9 mouse cellular contexts compared by ENCODE assay signal in the genomic region with DNA sequence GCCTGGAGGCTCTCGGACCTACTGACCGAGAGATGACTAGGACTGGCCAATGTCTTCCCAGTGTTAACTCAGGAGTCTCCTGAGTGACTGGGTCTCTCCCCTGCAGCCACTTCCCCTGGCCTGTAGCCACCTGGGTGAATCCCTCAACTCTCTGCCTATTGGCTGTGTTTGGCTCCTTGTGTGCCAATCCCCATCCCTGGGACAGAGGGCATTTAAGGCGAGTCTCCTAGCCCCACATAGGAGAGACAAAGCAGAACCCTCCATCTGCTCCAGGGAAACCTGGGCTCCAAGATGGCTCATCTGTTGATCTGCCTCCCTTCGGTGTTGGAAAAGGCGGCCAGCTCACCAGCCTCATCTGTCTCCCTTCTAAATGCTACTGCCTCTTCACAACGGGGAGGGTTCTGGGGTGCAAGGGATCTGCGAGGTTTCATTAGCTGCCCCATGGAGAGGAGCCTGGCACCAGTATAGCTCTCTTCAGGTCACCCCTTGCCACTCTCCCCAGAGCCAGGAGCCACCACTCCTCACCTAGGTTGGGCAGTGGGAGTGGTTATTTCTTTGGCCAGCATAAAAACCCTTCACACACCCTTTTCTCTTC. TPM values are rescaled to one million over a fixed set of nuclear protein-coding genes. Genes with fewer than 3 reads are reported as not detected.
DNase-seq lines count a peak whose midpoint lies in the region; ATAC-seq and TF ChIP-seq lines count a peak whose summit lies in the region.
"Had no signal": no experiment of that assay in that cellular context is flagged by ENCODE, and none has a peak within 500 bp of the region (broad histone marks: within the 10 kb centered on the region; RNA-seq: fewer than 3 reads in every experiment).

No protein-coding gene starts in this region.

- H3K27me3 ChIP-seq in CH12.LX (replicated peaks), result peaks cover 75% of the 10 kb centered on the region
- peaks cover 62% of the 10 kb centered on the region for H3K27me3 ChIP-seq in forebrain, embryonic 10.5 days (ENCODE audit: poor library complexity, severe bottlenecking)
- no peaks in the 10 kb centered on the region for H3K27me3 ChIP-seq in limb, embryonic 15.5 days

- intact Hi-C loops in gastrocnemius, adult 2 months (cut with DNase I), result loop anchor here (5.0 kb wide), 1 partner anchor 34 kb away; no protein-coding TSS in a partner anchor
- intact Hi-C loops in gastrocnemius, postnatal 36 days (cut with DNase I), result loop anchor here (5.0 kb wide), 2 partner anchors 34 to 94 kb away; a partner anchor contains a TSS

- DNase-seq in gastrocnemius, adult 2 months, result peak; percentile 46
- DNase-seq in gastrocnemius, postnatal 36 days, result no peak
- DNase-seq in CH12.LX (ENCODE audit: extremely low read depth), result no peak
- no peak for DNase-seq in forebrain, embryonic 10.5 days (ENCODE audit: extremely low spot score, low spot score)
- DNase-seq in right cerebral cortex, postnatal 10 days (ENCODE audit: low spot score in 2 of 2), result no peak
- DNase-seq in adrenal gland, postnatal 14 days, result no peak
- DNase-seq in gastrocnemius, adult 18-20 months (ENCODE audit: low spot score), result no peak
- DNase-seq: B cell, adult 2 months had no signal

- H3K9ac ChIP-seq in CH12.LX (ENCODE audit: insufficient read depth, low read depth), result no peak overlapping the region
- no peak overlapping the region for H3K9ac ChIP-seq in limb, embryonic 15.5 days

- no peak for TF ChIP-seq CTCF in gastrocnemius, adult 2 months (IDR thresholded peaks at IDR 0.05)
- no peak for TF ChIP-seq CTCF in CH12.LX (conservative IDR thresholded peaks at IDR 0.05 in 1 of 2, IDR thresholded peaks at IDR 0.05 in 1 of 2; ENCODE audit: low read depth in 2 of 2, low read length in 2 of 2)

- TF ChIP-seq POLR2A in CH12.LX (IDR thresholded peaks at IDR 0.05; ENCODE audit: low read depth, low read length), result no peak

- H3K27ac ChIP-seq in gastrocnemius, adult 2 months, result peak overlapping the region; percentile 96
- 0 out of 2 replicates have a peak overlapping the region, but pooled peaks have one; percentile 7 for H3K27ac ChIP-seq in CH12.LX (ENCODE audit: insufficient read depth, low read depth)
- peak overlapping the region; percentile 40 for H3K27ac ChIP-seq in forebrain, embryonic 10.5 days
- H3K27ac ChIP-seq in limb, embryonic 15.5 days, result 0 out of 2 replicates have a peak overlapping the region, but pooled peaks have one; percentile 13

- dilution Hi-C loops in CH12.LX (cut with MboI; ENCODE audit: extremely low pct_ligation_motif_present, extremely low pct_unique_long_range_greater_than_20kb, low sequenced_read_pairs), result no loop called here

- H3K9me3 ChIP-seq in CH12.LX (replicated peaks; ENCODE audit: low read length), result peaks cover 19% of the 10 kb centered on the region
- H3K9me3 ChIP-seq in forebrain, embryonic 10.5 days, result no peaks in the 10 kb centered on the region
- H3K9me3 ChIP-seq in limb, embryonic 15.5 days, result no peaks in the 10 kb centered on the region

- H3K79me2 ChIP-seq in CH12.LX (replicated peaks; ENCODE audit: control insufficient read depth, extremely low read depth, insufficient read depth, poor library complexity, severe bottlenecking), result no peaks in the 10 kb centered on the region

- peaks cover 6 to 11% of the 10 kb centered on the region in 2 experiments for H3K36me3 ChIP-seq in CH12.LX (replicated peaks in 1 of 2; ENCODE audit: control insufficient read depth in 1 of 2, insufficient read depth in 1 of 2, low read length in 1 of 2)
- H3K36me3 ChIP-seq in forebrain, embryonic 10.5 days (replicated peaks), result peaks cover 24% of the 10 kb centered on the region
- H3K36me3 ChIP-seq in limb, embryonic 15.5 days, result peaks cover 9% of the 10 kb centered on the region; the same call in 1 of the 2 replicates

- peaks cover 48 to 78% of the 10 kb centered on the region in 2 experiments for H3K4me1 ChIP-seq in CH12.LX (ENCODE audit: control insufficient read depth in 1 of 2, insufficient read depth in 2 of 2)
- H3K4me1 ChIP-seq in forebrain, embryonic 10.5 days, result peaks cover 96% of the 10 kb centered on the region
- H3K4me1 ChIP-seq in limb, embryonic 15.5 days, result peaks cover 80% of the 10 kb centered on the region

- peak overlapping the region; percentile 75 for H3K4me3 ChIP-seq in gastrocnemius, adult 2 months
- peak overlapping the region in 1 of 3 experiments; percentile 4 for H3K4me3 ChIP-seq in CH12.LX (replicated peaks in 1 of 3; ENCODE audit: low read depth in 2 of 3, low read length in 2 of 3, poor library complexity in 1 of 3)
- H3K4me3 ChIP-seq in forebrain, embryonic 10.5 days, result peak overlapping the region; percentile 72
- peak overlapping the region; percentile 57 for H3K4me3 ChIP-seq in limb, embryonic 15.5 days

- in situ Hi-C loops in CH12.LX (cut with MboI; ENCODE audit: low pct_ligation_motif_present, low pct_unique_long_range_greater_than_20kb, low sequenced_read_pairs), result loop anchor here (5.0 kb wide), 2 partner anchors 46 to 94 kb away; a partner anchor contains a TSS

- no peak for TF ChIP-seq EP300 in CH12.LX (IDR thresholded peaks at IDR 0.05; ENCODE audit: low read length)

- ATAC-seq in limb, embryonic 15.5 days (ENCODE audit: insufficient number of reproducible peaks, low FRiP score, low TSS enrichment, low read depth), result no peak

- WGBS in forebrain, embryonic 10.5 days, result 27% methylated on average over 7 of the region's 7 CpGs
- 56% methylated on average over 7 of the region's 7 CpGs for WGBS in limb, embryonic 15.5 days

- peak overlapping the region; percentile 69; the same call in 1 of the 2 replicates for H3K4me2 ChIP-seq in CH12.LX (ENCODE audit: insufficient read depth, low read depth, poor library complexity, severe bottlenecking)
- H3K4me2 ChIP-seq in limb, embryonic 15.5 days, result peak overlapping the region; percentile 90

- TF ChIP-seq RAD21 in CH12.LX (IDR thresholded peaks at IDR 0.05; ENCODE audit: low read depth, low read length), result no peak

TF ChIP-seq in CH12.LX, 34 proteins besides CTCF, POLR2A, EP300 and RAD21:
- TF ChIP-seq RCOR1 (conservative IDR thresholded peaks at IDR 0.05; ENCODE audit: low read depth, low read length), result no peak
- TF ChIP-seq ZKSCAN1 (IDR thresholded peaks at IDR 0.05; ENCODE audit: borderline replicate concordance, low read depth, low read length), result no peak
- TF ChIP-seq IRF4 (IDR thresholded peaks at IDR 0.05; ENCODE audit: low read depth, low read length), result no peak
- no peak for TF ChIP-seq UBTF (IDR thresholded peaks at IDR 0.05; ENCODE audit: low read depth, low read length)
- TF ChIP-seq USF2 (conservative IDR thresholded peaks at IDR 0.05; ENCODE audit: low read depth, low read length), result no peak
- no peak for TF ChIP-seq POLR2AphosphoS2 (IDR thresholded peaks at IDR 0.05; ENCODE audit: low read depth, low read length)
- TF ChIP-seq KAT2A (IDR thresholded peaks at IDR 0.05; ENCODE audit: insufficient replicate concordance, low read length), result no peak
- no peak for TF ChIP-seq TBP (conservative IDR thresholded peaks at IDR 0.05; ENCODE audit: low read depth, low read length)
- no peak for TF ChIP-seq CHD1 (IDR thresholded peaks at IDR 0.05; ENCODE audit: low read depth, low read length)
- TF ChIP-seq ZMIZ1 (IDR thresholded peaks at IDR 0.05; ENCODE audit: low read depth, low read length), result no peak
- no peak for TF ChIP-seq MYC (IDR thresholded peaks at IDR 0.05; ENCODE audit: low read depth, low read length)
- TF ChIP-seq ETS1 (conservative IDR thresholded peaks at IDR 0.05; ENCODE audit: low read depth, low read length), result no peak
- no peak for TF ChIP-seq ZC3H11A (IDR thresholded peaks at IDR 0.05; ENCODE audit: low read depth, low read length)
- no peak for TF ChIP-seq MAFK (IDR thresholded peaks at IDR 0.05; ENCODE audit: insufficient replicate concordance, low read length)
- TF ChIP-seq MAX (IDR thresholded peaks at IDR 0.05; ENCODE audit: low read length), result no peak
- no peak for TF ChIP-seq SMC3 (IDR thresholded peaks at IDR 0.05; ENCODE audit: low read depth, low read length)
- no peak for TF ChIP-seq JUN (IDR thresholded peaks at IDR 0.05; ENCODE audit: insufficient read depth, low read depth, low read length)

RNA-seq across cellular contexts. Expression of a gene that starts 3.2 kb away (rescaled TPM):
- total RNA-seq in gastrocnemius, adult 2 months (2021), result 10 to 100 TPM in 1 of 2 experiments, 1 to 10 TPM in 1; 1.7 to 10.1 TPM
- 1 to 10 TPM; 1.8 to 4.7 TPM for total RNA-seq in gastrocnemius, postnatal 36 days (2021)
- total RNA-seq in CH12.LX (2012; rRNA removed), result 2.5 and 4.7 TPM in 2 replicates
- total RNA-seq in CH12.LX (2014; rRNA removed), result 1.1 and 1.2 TPM in 2 replicates
- 0.83 and 1.1 TPM in 2 replicates for polyA plus RNA-seq in CH12.LX (2012; ENCODE audit: insufficient read length, low read depth)
- 13.6 and 14.7 TPM in 2 replicates for polyA plus RNA-seq in forebrain, embryonic 10.5 days (2016; fragmentation: Nextera tagmentation; extraction: Ambion mirVana)
- 20.3 and 24.0 TPM in 2 replicates for polyA plus RNA-seq in limb, embryonic 15.5 days (2015; fragmentation: Nextera tagmentation; extraction: Ambion mirVana)
- total RNA-seq in adrenal gland, postnatal 14 days (2021), result 4.8 and 6.5 TPM in 2 replicates
- total RNA-seq in gastrocnemius, adult 18-20 months (2021), result 1 to 10 TPM; 3.1 to 6.6 TPM

RNA-seq across cellular contexts. Expression of a gene that starts 19.5 kb away (rescaled TPM):
- total RNA-seq in gastrocnemius, adult 2 months (2021), result 10 to 100 TPM; 17.2 to 18.0 TPM
- total RNA-seq in gastrocnemius, postnatal 36 days (2021), result 10 to 100 TPM; 17.9 to 18.9 TPM
- total RNA-seq in CH12.LX (2012; rRNA removed) (60.5 and 64.5 TPM in 2 replicates), CH12.LX (2014; rRNA removed) (38.1 and 39.8 TPM in 2 replicates)
- 50.4 and 50.8 TPM in 2 replicates for polyA plus RNA-seq in CH12.LX (2012; ENCODE audit: insufficient read length, low read depth)
- 43.8 and 44.7 TPM in 2 replicates for polyA plus RNA-seq in forebrain, embryonic 10.5 days (2016; fragmentation: Nextera tagmentation; extraction: Ambion mirVana)
- 35.5 and 37.8 TPM in 2 replicates for polyA plus RNA-seq in limb, embryonic 15.5 days (2015; fragmentation: Nextera tagmentation; extraction: Ambion mirVana)
- total RNA-seq in adrenal gland, postnatal 14 days (2021), result 32.9 and 39.2 TPM in 2 replicates
- 10 to 100 TPM; 17.6 to 18.5 TPM for total RNA-seq in gastrocnemius, adult 18-20 months (2021)

Comparison
In these comparisons a context has a peak if more than half of its experiments do, and no peak if none do; other contexts are left out.
1. H3K27ac ChIP-seq: peak in every context shown above with its lines; median percentile 96 in gastrocnemius, adult 2 months; 40 in forebrain, embryonic 10.5 days; 13 in limb, embryonic 15.5 days; 7 in CH12.LX.